Mouse (Mus musculus) cortical plate, adult 2 months (tissue): ENCODE data around the gene Usp24. TPM values are rescaled to one million over a fixed set of nuclear protein-coding genes. Genes with fewer than 3 reads are reported as not detected.

Experiments
- H3K27ac ChIP-seq: fragments of 200-500 bp; 2 replicates; pipeline ENCODE4 v1.5.1; 2012; ENCODE audit warnings: low read length, control low read depth, inconsistent platforms; ENCODE audit not compliant: insufficient read depth
- H3K4me1 ChIP-seq: fragments of 200-500 bp; 2 replicates; pipeline ENCODE4 v1.6.1; 2011; ENCODE audit warnings: low read length; ENCODE audit not compliant: control insufficient read depth, insufficient read depth
- H3K4me3 ChIP-seq: fragments of 200-500 bp; 2 replicates; pipeline ENCODE4 v1.5.1; 2011; ENCODE audit warnings: mild to moderate bottlenecking, low read length, control low read depth; ENCODE audit not compliant: insufficient read depth
- CTCF ChIP-seq: fragments of 200-500 bp; IDR thresholded peaks from 2 replicates; pipeline ENCODE4 v1.5.1; 2011; ENCODE audit warnings: mild to moderate bottlenecking, control low read depth, low read length; ENCODE audit not compliant: insufficient read depth; ENCODE audit errors: extremely low read depth
- POLR2A ChIP-seq: fragments of 200-500 bp; IDR thresholded peaks from 2 replicates; pipeline ENCODE4 v1.6.1; 2011; ENCODE audit warnings: mild to moderate bottlenecking, low read length, control low read depth; ENCODE audit not compliant: insufficient read depth; ENCODE audit errors: extremely low read depth
- polyA plus RNA-seq: library from polyadenylated mRNA; depleted of rRNA; stranded (reverse); fragments of >200 nt; gene quantifications from 2 replicates; pipeline ENCODE4 v1.2.3, GENCODE M21; 2012; rRNA removed

Gene Usp24
- 17.7 and 18.1 TPM in 2 replicates for polyA plus RNA-seq

GRCm38 (mm10) chr4:106315921-106316350, at the start of gene Usp24:
Gene Usp24 (plus strand): TSS chr4:106316213.
- peak within 1 kb of the TSS; percentile 91 for H3K27ac ChIP-seq
- peak within 1 kb of the TSS; percentile 79 for H3K4me3 ChIP-seq
- no peak for TF ChIP-seq CTCF
- TF ChIP-seq POLR2A, result peak; percentile 50
- H3K4me1 ChIP-seq, result peaks cover 3% of the 10 kb centered on the region

- Histone ChIP-seq H3K4me3 (no peak overlapping the region), H3K27ac (no peak overlapping the region), H3K4me1 (no peaks in the 10 kb centered on the region)
- no peak for TF ChIP-seq POLR2A
- TF ChIP-seq CTCF, result no peak
Observed at GRCm38 (mm10) chr4:106276937-106277336, 39.1 kb upstream of the Usp24 start.

GRCm38 (mm10) chr4:106279177-106279576, 36.8 kb upstream of the Usp24 start:
- H3K4me1 ChIP-seq, result no peaks in the 10 kb centered on the region
- no peak overlapping the region for H3K4me3 ChIP-seq
- TF ChIP-seq CTCF (no peak), POLR2A (no peak)
- no peak overlapping the region for H3K27ac ChIP-seq

- Histone ChIP-seq H3K4me3 (no peak overlapping the region), H3K27ac (no peak overlapping the region), H3K4me1 (no peaks in the 10 kb centered on the region)
- TF ChIP-seq CTCF (no peak), POLR2A (no peak)
Observed at GRCm38 (mm10) chr4:106281128-106281491, 34.9 kb upstream of the Usp24 start.

GRCm38 (mm10) chr4:106281492-106282122, 34.4 kb upstream of the Usp24 start:
- no peak overlapping the region for H3K4me3 ChIP-seq
- H3K27ac ChIP-seq, result no peak overlapping the region
- no peaks in the 10 kb centered on the region for H3K4me1 ChIP-seq
- no peak for TF ChIP-seq POLR2A
- TF ChIP-seq CTCF, result no peak

- H3K4me1 ChIP-seq, result no peaks in the 10 kb centered on the region
- no peak overlapping the region for H3K27ac ChIP-seq
- no peak overlapping the region for H3K4me3 ChIP-seq
- TF ChIP-seq POLR2A (no peak), CTCF (no peak)
Observed at GRCm38 (mm10) chr4:106282123-106282510, 33.9 kb upstream of the Usp24 start.

GRCm38 (mm10) chr4:106286958-106287743, 28.9 kb upstream of the Usp24 start:
- H3K4me3 ChIP-seq, result no peak overlapping the region
- TF ChIP-seq CTCF (no peak), POLR2A (no peak)
- H3K4me1 ChIP-seq, result no peaks in the 10 kb centered on the region
- H3K27ac ChIP-seq, result no peak overlapping the region

- TF ChIP-seq CTCF, result no peak
- no peak for TF ChIP-seq POLR2A
- H3K27ac ChIP-seq, result no peak overlapping the region
- H3K4me3 ChIP-seq, result no peak overlapping the region
- H3K4me1 ChIP-seq, result no peaks in the 10 kb centered on the region
Observed at GRCm38 (mm10) chr4:106290201-106290600, 25.8 kb upstream of the Usp24 start.

GRCm38 (mm10) chr4:106292823-106293222, 23.2 kb upstream of the Usp24 start:
- H3K4me1 ChIP-seq, result no peaks in the 10 kb centered on the region
- no peak overlapping the region for H3K4me3 ChIP-seq
- TF ChIP-seq POLR2A (no peak), CTCF (no peak)
- H3K27ac ChIP-seq, result no peak overlapping the region

- H3K4me3 ChIP-seq, result no peak overlapping the region
- H3K4me1 ChIP-seq, result no peaks in the 10 kb centered on the region
- H3K27ac ChIP-seq, result no peak overlapping the region
- TF ChIP-seq POLR2A (no peak), CTCF (no peak)
Observed at GRCm38 (mm10) chr4:106293378-106294090, 22.5 kb upstream of the Usp24 start.
